Mouse (Mus musculus): ENCODE data around the gene Pkd1.

- TF ChIP-seq CTCF (IDR thresholded peaks at IDR 0.05; ENCODE audit: borderline replicate concordance, insufficient read depth, low read length) (no peak), POLR2A (IDR thresholded peaks at IDR 0.05; ENCODE audit: low read depth, low read length) (no peak)
Measured at GRCm38 (mm10) chr17:24559146-24559545, 9.5 kb downstream of the Pkd1 start.
